Mouse (Mus musculus): Measurements from ENCODE around the gene Hspb11. TPM values are rescaled to one million over a fixed set of nuclear protein-coding genes. Genes with fewer than 3 reads are reported as not detected.

Hspb11 gene
- 10 to 100 TPM; 12.4 to 16.4 TPM for polyA plus RNA-seq (2017; shearing (Covaris generic))

DNA sequence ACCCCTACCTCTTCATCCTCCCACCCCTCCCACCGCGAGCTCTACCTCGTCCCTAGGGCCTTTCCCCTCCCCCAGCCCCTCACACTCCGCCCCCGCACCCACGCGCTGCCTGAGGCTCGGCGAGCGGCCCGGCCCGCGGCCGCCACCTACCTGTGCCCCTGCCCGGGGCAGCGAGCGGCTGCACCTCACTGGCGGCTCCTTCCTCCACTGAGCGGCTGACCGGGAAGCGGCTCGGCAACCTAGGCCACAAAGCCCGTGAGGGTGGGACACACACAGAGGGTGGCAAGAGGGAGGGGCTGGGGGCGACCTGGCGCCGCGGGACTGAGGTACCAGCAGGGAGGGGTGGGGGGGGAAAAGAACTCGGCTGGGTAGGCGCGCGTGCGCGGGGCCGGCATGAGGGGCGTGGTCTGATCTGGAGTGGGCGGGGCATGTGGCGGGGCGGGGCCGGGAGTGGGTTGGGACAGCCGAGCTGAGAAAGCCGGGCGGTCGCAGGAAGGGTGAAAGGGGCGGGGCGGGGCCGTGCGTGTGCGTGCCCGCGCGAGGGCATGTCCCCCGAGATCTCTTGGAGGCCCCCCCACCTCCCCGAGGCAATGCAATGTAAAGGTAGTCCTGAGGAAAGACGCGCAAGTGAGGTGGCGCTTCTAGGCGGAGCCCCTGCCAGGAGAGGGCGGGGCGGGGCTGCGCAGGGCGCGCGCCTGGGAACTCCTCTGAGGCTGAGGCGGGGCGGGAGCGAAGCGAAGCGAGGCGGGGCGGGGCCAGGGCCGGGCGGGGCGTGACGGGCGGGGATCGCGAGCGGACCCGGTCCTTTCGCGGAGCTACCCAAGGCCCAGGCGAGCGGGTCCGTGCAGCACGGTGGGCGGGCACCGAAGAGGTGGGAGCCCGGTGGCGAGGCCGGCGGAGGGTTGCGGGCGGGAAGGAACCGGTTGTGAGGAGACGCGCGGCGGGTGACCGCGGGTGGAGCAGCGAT is at the start of gene Hspb11, which contains the start of gene Lrrc42:
Gene Hspb11, plus strand, starts transcription at position 469 of the 967 bp plus-strand sequence.
Gene Lrrc42, minus strand, starts transcription at position 408 of the 967 bp plus-strand sequence.

GRCm38 (mm10) chr4:107208880-107209279 is 44.5 kb upstream of the Hspb11 start, which contains the start of gene Ldlrad1:
Gene Ldlrad1 (plus strand): TSS chr4:107209180.

DNA sequence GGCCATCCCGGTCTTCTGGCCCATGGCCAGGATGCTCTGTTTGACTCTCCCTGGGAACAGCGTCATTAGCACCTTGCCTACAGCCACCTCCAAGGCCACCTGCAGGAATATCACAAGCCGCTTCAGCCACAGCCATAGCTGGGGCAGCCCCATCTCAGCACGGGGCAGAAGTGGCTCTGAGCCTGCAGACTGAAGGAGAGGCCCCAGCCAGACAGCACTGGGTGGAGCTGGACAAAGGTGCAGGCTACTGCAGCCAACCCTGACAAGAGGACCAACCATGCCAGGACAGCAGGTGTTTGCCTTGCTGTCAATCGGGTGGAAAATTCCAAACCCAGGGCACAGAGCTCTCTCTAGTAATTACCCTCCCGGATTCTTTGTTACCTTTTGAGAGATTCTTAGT is 53.6 kb downstream of the Hspb11 start, which contains the start of gene Dio1:
Gene Dio1, minus strand, starts transcription at position 204 of the 400 bp plus-strand sequence.

GRCm38 (mm10) chr4:107313690-107314478 is 60.5 kb downstream of the Hspb11 start, which contains the start of gene Yipf1:
Gene Yipf1 (plus strand): TSS chr4:107314363.

Other genes with a start within 250 kb of the Hspb11 start
- gene Mrpl37, start 186.7 kb upstream of the Hspb11 start, polyA plus RNA-seq (2017; shearing (Covaris generic)): 10 to 100 TPM; 62.8 to 67.5 TPM
- gene Cyb5rl, start 186.6 kb upstream of the Hspb11 start, polyA plus RNA-seq (2017; shearing (Covaris generic)): 1 to 10 TPM; 8.2 to 9.0 TPM
- 1 to 10 TPM in 1 of 2 experiments, not detected in 1; 1.2 TPM for gene Cdcp2, start 156.7 kb upstream of the Hspb11 start, polyA plus RNA-seq (2017; shearing (Covaris generic))
- 100 to 1,000 TPM; 395 to 444 TPM for gene Tmem59, start 75.2 kb upstream of the Hspb11 start, polyA plus RNA-seq (2017; shearing (Covaris generic))
- gene Tceanc2, start 74.5 kb upstream of the Hspb11 start, polyA plus RNA-seq (2017; shearing (Covaris generic)): 10 to 100 TPM; 18.4 to 18.6 TPM
- gene Ldlrad1, start 44.4 kb upstream of the Hspb11 start, polyA plus RNA-seq (2017; shearing (Covaris generic)): not detected
- 10 to 100 TPM; 27.0 to 29.8 TPM for gene Lrrc42, start 61 bp upstream of the Hspb11 start, polyA plus RNA-seq (2017; shearing (Covaris generic))
- under 1 TPM in 1 of 2 experiments, not detected in 1; 0.82 TPM for gene Dio1, start 53.6 kb downstream of the Hspb11 start, polyA plus RNA-seq (2017; shearing (Covaris generic))
- 100 to 1,000 TPM; 111 to 112 TPM for gene Yipf1, start 60.8 kb downstream of the Hspb11 start, polyA plus RNA-seq (2017; shearing (Covaris generic))
- 1 to 10 TPM; 6.8 to 7.9 TPM for gene Ndc1, start 114.2 kb downstream of the Hspb11 start, polyA plus RNA-seq (2017; shearing (Covaris generic))
- gene Glis1, start 181.0 kb downstream of the Hspb11 start, polyA plus RNA-seq (2017; shearing (Covaris generic)): 1 to 10 TPM in 1 of 2 experiments, not detected in 1; 1.5 TPM